Mouse (Mus musculus): ENCODE results near the gene Cacna1c. TPM values are rescaled to one million over a fixed set of nuclear protein-coding genes. Genes with fewer than 3 reads are reported as not detected.

Cacna1c gene
- polyA plus RNA-seq, 1 experiment = not detected

DNA sequence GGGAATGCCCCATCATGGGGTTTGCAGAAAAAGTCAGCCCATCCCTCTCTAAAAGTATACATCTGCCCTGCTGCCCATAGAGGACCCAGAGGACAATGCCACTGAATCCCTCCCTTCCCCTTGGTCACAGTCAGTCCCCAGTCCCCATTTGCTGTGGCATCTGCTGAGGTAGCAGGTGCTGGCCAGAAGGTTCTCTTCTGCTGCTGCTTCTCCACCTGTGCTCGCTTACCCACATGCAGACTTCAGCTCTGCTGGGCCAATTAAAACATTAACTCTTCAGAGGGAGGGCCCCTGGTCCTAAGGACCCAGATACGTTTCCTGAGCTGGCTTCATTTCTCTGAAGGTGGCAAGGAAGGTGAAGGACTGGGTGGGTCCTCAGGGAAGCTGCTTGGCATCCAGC is 272.3 kb downstream of the Cacna1c start:
- H3K36me3 ChIP-seq (ENCODE audit: control insufficient read depth, insufficient read depth) = no peaks in the 10 kb centered on the region
- TF ChIP-seq POLR2A (IDR thresholded peaks at IDR 0.05; ENCODE audit: insufficient read length, low read depth) = no peak
- TF ChIP-seq MAX (IDR thresholded peaks at IDR 0.05; ENCODE audit: low read depth) = no peak
- no peak for TF ChIP-seq CEBPB (IDR thresholded peaks at IDR 0.05; ENCODE audit: insufficient read depth, poor library complexity, severe bottlenecking)
- no peak for TF ChIP-seq POLR2AphosphoS2 (IDR thresholded peaks at IDR 0.05; ENCODE audit: insufficient read length, low read depth)
- TF ChIP-seq MYOD1 (IDR thresholded peaks at IDR 0.05; ENCODE audit: control insufficient read depth in 1 of 3, insufficient read length in 2 of 3, low read depth in 2 of 3) = no peak
- TF ChIP-seq MYOG (IDR thresholded peaks at IDR 0.05; ENCODE audit: control insufficient read depth in 1 of 3, insufficient read depth in 1 of 3, insufficient read length in 2 of 3, low read depth in 2 of 3) = no peak
- TF ChIP-seq USF1 (IDR thresholded peaks at IDR 0.05; ENCODE audit: low read depth) = no peak
- TF ChIP-seq REST (IDR thresholded peaks at IDR 0.05; ENCODE audit: insufficient read depth, insufficient read length) = no peak

DNA sequence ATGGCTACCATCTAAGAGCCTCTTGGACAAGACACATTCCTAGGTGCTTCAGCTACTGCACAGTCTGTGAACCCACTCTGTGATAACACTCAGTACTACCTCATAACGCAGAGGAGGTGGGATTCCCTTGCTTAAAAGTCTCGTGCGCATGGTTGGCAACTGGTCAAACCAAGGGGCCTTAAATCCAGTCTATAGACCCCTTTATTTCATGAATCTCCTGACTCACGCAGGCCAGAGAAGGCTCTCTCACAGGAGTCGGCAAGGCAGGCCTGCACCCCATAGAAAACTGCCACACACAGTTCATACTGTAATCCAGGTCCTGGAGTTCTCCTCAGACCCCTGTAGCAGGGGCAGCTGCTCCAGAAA is 273.0 kb downstream of the Cacna1c start:
- no peak overlapping the region for H3K4me3 ChIP-seq
- H3K79me2 ChIP-seq (ENCODE audit: control insufficient read depth, insufficient read depth) = no peaks in the 10 kb centered on the region
- peaks cover 8% of the 10 kb centered on the region for H3K27me3 ChIP-seq (ENCODE audit: control insufficient read depth, insufficient read depth, insufficient read length)
- H3ac ChIP-seq (ENCODE audit: control insufficient read depth, insufficient read length) = no peak overlapping the region
- TF ChIP-seq REST (IDR thresholded peaks at IDR 0.05; ENCODE audit: insufficient read depth, insufficient read length) (no peak), MYOD1 (IDR thresholded peaks at IDR 0.05; ENCODE audit: control insufficient read depth in 1 of 3, insufficient read length in 2 of 3, low read depth in 2 of 3) (no peak), TCF12 (IDR thresholded peaks at IDR 0.05; ENCODE audit: insufficient read depth, poor library complexity, severe bottlenecking) (no peak), E2F4 (IDR thresholded peaks at IDR 0.05; ENCODE audit: insufficient read depth) (no peak), SRF (IDR thresholded peaks at IDR 0.05; ENCODE audit: control insufficient read depth, insufficient read length, low read depth) (no peak), POLR2A (IDR thresholded peaks at IDR 0.05; ENCODE audit: insufficient read length, low read depth) (no peak), MAX (IDR thresholded peaks at IDR 0.05; ENCODE audit: low read depth) (no peak), USF1 (IDR thresholded peaks at IDR 0.05; ENCODE audit: low read depth) (no peak), TCF3 (IDR thresholded peaks at IDR 0.05; ENCODE audit: insufficient read length, low read depth) (no peak), POLR2AphosphoS2 (IDR thresholded peaks at IDR 0.05; ENCODE audit: insufficient read length, low read depth) (no peak), MYOG (IDR thresholded peaks at IDR 0.05; ENCODE audit: control insufficient read depth in 1 of 3, insufficient read depth in 1 of 3, insufficient read length in 2 of 3, low read depth in 2 of 3) (no peak), CEBPB (IDR thresholded peaks at IDR 0.05; ENCODE audit: insufficient read depth, poor library complexity, severe bottlenecking) (no peak)
- H3K4me2 ChIP-seq (ENCODE audit: low read depth) = no peak overlapping the region
- H3K36me3 ChIP-seq (ENCODE audit: control insufficient read depth, insufficient read depth) = no peaks in the 10 kb centered on the region

More for the DNA sequence above, 272.3 kb downstream of the Cacna1c start:
- Histone ChIP-seq H3K27me3 (ENCODE audit: control insufficient read depth, insufficient read depth, insufficient read length) (peaks cover 8% of the 10 kb centered on the region), H3K79me2 (ENCODE audit: control insufficient read depth, insufficient read depth) (no peaks in the 10 kb centered on the region), H3K4me3 (no peak overlapping the region), H3K4me2 (ENCODE audit: low read depth) (no peak overlapping the region), H3ac (ENCODE audit: control insufficient read depth, insufficient read length) (no peak overlapping the region)

DNA sequence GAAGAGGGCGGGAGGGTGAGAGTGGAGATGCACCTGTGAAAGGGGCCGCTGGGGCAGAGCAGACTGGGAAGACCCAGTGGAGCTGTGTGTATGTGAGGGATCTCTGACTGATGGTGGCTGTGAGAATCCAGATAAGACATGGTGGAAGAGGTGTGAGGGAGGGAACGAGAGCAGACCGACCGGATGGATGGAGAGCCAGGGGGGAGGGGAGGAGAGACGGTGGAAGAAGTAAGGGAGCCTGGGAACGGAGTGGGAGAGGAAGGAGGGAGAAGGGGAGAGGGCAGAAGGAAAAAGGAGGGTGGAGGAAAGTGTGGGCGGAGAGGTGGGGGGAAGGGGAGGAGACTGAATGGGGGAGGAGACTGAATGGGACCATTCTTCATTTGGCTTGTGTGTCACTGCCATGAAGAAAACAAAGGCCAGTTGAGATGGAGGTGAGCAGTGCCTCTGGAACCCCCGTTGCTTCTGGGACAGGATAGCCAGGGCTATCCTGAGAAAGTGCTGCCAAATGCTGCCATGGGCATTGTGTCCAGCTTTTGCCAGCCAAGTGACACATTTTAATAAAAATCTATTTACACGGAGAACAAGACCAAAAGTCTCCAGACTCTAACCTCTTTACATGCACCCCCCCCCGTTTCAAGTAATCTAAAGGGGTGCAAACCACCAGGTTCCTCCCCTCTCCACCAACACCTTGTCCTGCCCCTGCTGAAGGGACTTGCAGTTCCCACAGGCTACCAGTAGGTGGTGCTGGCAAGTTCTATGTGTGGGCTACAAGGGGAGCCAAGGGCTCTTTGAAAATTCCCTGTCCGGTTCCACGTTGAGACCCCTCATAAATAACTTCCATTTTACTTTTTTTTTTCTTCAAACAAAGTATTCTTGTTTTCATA is 273.6 kb downstream of the Cacna1c start:
- Histone ChIP-seq H3K36me3 (ENCODE audit: control insufficient read depth, insufficient read depth) (no peaks in the 10 kb centered on the region), H3K4me3 (no peak overlapping the region), H3ac (ENCODE audit: control insufficient read depth, insufficient read length) (no peak overlapping the region), H3K79me2 (ENCODE audit: control insufficient read depth, insufficient read depth) (no peaks in the 10 kb centered on the region), H3K4me2 (ENCODE audit: low read depth) (no peak overlapping the region), H3K27me3 (ENCODE audit: control insufficient read depth, insufficient read depth, insufficient read length) (peaks cover 8% of the 10 kb centered on the region)
- TF ChIP-seq REST (IDR thresholded peaks at IDR 0.05; ENCODE audit: insufficient read depth, insufficient read length) (no peak), MYOG (IDR thresholded peaks at IDR 0.05; ENCODE audit: control insufficient read depth in 1 of 3, insufficient read depth in 1 of 3, insufficient read length in 2 of 3, low read depth in 2 of 3) (no peak), POLR2A (IDR thresholded peaks at IDR 0.05; ENCODE audit: insufficient read length, low read depth) (no peak), POLR2AphosphoS2 (IDR thresholded peaks at IDR 0.05; ENCODE audit: insufficient read length, low read depth) (no peak)

DNA sequence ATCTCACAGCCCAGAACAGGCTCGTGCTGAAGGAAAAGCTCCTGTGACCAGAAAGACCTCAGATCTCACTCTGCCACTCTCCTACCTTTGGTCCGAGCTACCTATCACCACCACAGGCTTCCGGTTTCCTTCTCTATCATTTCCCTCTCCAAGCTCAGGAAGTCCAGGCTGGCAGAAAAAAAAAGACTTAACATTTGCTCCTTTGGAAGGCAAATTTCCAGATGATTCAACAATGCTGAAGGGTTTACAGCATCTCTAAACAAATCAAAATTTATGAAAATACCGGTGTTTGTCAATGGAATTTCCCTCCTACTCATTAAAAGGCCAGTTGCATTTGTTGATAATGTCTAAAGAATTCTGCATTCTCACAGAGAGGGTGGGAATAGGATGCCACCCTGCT is 288.0 kb downstream of the Cacna1c start:
- Histone ChIP-seq H3K36me3 (ENCODE audit: control insufficient read depth, insufficient read depth) (no peaks in the 10 kb centered on the region), H3ac (ENCODE audit: control insufficient read depth, insufficient read length) (no peak overlapping the region), H3K27me3 (ENCODE audit: control insufficient read depth, insufficient read depth, insufficient read length) (no peaks in the 10 kb centered on the region), H3K4me3 (no peak overlapping the region), H3K4me2 (ENCODE audit: low read depth) (no peak overlapping the region), H3K79me2 (ENCODE audit: control insufficient read depth, insufficient read depth) (no peaks in the 10 kb centered on the region)
- TF ChIP-seq TCF3 (IDR thresholded peaks at IDR 0.05; ENCODE audit: insufficient read length, low read depth) = no peak
- TF ChIP-seq USF1 (IDR thresholded peaks at IDR 0.05; ENCODE audit: low read depth) = no peak
- TF ChIP-seq CEBPB (IDR thresholded peaks at IDR 0.05; ENCODE audit: insufficient read depth, poor library complexity, severe bottlenecking) = no peak
- no peak for TF ChIP-seq POLR2AphosphoS2 (IDR thresholded peaks at IDR 0.05; ENCODE audit: insufficient read length, low read depth)
- no peak for TF ChIP-seq E2F4 (IDR thresholded peaks at IDR 0.05; ENCODE audit: insufficient read depth)
- no peak for TF ChIP-seq SRF (IDR thresholded peaks at IDR 0.05; ENCODE audit: control insufficient read depth, insufficient read length, low read depth)
- TF ChIP-seq TCF12 (IDR thresholded peaks at IDR 0.05; ENCODE audit: insufficient read depth, poor library complexity, severe bottlenecking) = no peak
- no peak for TF ChIP-seq REST (IDR thresholded peaks at IDR 0.05; ENCODE audit: insufficient read depth, insufficient read length)

DNA sequence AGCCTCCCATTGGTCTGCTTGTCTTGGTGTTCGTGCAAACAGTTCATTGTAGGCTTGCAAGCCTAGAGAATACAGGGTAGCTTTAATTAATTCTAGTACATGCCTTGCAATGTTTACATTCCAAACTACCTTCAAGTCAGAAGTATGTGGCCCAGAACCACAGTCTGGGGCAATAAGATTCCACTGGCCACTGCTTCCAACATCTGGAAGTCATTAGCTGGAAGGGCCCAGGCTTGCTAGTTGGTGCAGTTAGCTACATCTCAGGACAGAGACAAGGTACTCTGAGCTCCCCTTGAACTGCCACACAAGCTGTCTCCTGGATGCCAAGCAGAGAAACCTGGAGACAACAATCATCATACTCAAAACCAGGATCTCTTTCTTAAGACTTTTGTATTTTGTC is 288.5 kb downstream of the Cacna1c start:
- no peak for TF ChIP-seq REST (IDR thresholded peaks at IDR 0.05; ENCODE audit: insufficient read depth, insufficient read length)
- no peaks in the 10 kb centered on the region for H3K27me3 ChIP-seq (ENCODE audit: control insufficient read depth, insufficient read depth, insufficient read length)
- H3K36me3 ChIP-seq (ENCODE audit: control insufficient read depth, insufficient read depth) = no peaks in the 10 kb centered on the region
- H3K4me3 ChIP-seq = no peak overlapping the region
- no peak overlapping the region for H3K4me2 ChIP-seq (ENCODE audit: low read depth)
- H3ac ChIP-seq (ENCODE audit: control insufficient read depth, insufficient read length) = no peak overlapping the region
- no peaks in the 10 kb centered on the region for H3K79me2 ChIP-seq (ENCODE audit: control insufficient read depth, insufficient read depth)

Data from myocyte (in vitro differentiated cells).